Mouse (Mus musculus) retina, embryonic 14.5 days (tissue): ENCODE results near the gene Frg2f1.
"Not testable (repeated sequence)": the region's sequence is repeated elsewhere in the genome, so short reads cannot be mapped to it uniquely, and the experiment has no call there.

Experiments
- DNase-seq: peaks from one replicate; pipeline ENCODE4 v3.0.0-alpha.2; 2015; ENCODE audit warnings: low spot score

Gene Frg2f1

DNA sequence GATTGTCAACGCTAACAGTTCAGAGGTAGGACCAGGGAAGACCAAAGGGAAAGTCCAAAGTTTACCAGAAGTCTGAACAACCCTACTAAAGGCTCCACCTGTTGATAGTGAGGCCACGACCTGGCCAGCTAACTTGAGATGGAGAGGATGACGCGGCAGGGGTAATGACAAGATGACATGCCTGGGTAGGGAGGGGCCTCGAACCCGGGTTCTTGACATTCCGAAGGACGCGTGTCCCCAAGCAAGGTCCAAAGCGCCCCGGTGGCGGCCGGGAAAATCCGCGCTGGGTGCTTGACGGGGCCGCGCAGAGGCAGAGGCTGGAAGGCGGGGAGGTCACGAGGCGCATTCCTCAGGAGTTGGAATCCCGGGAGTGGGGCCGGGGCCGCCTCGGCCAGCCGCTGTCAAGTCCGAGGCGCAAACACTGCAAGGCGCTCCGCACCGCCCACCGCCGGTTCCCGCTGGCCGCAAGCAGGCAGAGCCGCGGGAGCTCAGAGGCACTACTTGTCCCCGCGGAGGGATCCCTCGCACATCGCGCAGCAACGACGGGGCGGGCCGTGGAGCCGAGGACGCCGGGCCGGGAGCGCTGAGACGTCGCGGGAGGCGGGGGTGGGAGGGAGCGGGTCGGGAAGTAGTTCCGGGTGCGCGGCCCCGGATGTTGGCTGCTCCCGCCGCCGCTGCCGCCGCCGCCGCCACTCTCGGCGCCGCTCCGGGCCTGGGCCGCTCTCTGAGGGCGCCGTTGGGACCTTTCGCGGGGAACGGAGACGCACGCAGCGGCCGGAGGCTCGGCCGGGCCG, at the start of gene Frg2f1:
Gene Frg2f1, minus strand, starts transcription at position 499 of the 794 bp plus-strand sequence.
- peak; percentile 94 for DNase-seq

DNA sequence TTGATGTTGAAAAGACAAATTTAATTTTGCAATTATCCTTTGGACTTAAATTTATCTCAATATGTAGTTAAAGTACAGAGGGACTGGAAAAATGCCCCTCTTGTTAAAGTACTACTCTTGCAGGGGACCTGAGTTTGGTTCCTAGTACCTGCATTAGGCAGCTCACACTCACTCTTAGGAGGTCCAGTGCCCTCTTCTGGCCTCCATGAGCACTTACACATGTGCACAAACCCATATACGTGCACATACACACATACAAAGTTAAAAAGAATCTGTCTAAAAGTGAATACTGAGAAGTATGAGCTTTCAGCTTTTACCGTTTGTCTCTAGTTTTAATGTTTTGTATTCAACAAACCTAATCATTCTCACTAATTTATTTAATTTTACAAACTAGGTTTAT, 48.7 kb upstream of the Frg2f1 start:
- no peak for DNase-seq

DNA sequence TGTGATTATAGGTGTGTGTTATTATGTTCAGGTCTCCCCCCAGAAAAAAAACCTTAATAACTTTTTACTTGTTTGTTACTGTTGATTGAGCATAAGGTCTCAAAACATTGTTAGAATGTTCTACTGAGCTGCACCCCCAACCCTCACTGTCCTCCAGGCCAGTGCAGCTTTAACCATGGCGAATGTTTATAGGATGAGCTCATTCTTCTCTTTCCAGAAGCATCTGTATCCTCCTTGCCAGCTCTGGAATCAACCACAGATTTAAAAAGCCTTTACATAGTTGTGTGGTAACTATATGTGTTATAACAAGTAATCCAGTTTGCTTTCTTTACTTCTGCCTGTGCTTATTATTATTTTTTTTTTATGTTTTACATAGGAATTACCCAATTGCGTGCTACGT, 36.1 kb upstream of the Frg2f1 start:
- DNase-seq = no peak

DNA sequence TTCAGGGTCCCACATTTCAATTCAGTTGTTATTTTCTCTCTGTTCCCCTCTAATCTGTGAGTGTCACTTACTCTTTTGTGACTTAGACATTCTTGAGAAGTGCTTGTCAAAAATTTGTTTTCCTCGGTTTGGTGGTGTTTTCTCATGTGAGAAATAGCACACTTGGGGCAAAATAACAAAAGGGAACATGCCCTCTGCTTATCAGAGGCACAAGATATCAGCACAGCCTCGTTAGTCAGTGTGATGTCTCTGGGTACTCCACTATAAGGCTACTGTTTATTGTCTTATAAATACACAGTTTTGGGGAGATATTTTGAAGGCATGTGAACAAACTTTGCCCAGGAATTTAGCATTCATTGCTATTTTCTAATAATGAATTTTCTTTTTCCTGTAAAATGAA, 35.2 kb upstream of the Frg2f1 start:
- no peak for DNase-seq

DNA sequence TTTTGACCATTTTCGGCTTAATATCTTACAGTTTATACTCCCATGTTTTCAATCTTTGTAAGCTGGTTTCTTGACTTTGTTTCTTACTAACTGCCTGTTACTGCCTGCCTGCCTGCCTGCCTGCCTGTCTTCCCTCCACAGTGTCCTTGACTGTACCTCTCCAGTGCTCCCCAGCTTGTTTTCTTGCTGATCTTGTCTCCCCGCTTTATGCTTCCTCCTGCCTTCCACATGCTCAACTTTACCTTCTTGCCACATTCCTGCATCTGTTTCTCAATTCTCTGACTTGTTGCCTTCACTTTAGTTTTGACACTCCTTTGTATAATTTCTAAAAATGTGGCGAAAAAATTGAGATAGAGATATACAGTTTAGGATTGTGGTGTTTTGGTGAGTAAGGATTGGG, 33.4 kb upstream of the Frg2f1 start:
- DNase-seq = no peak

DNA sequence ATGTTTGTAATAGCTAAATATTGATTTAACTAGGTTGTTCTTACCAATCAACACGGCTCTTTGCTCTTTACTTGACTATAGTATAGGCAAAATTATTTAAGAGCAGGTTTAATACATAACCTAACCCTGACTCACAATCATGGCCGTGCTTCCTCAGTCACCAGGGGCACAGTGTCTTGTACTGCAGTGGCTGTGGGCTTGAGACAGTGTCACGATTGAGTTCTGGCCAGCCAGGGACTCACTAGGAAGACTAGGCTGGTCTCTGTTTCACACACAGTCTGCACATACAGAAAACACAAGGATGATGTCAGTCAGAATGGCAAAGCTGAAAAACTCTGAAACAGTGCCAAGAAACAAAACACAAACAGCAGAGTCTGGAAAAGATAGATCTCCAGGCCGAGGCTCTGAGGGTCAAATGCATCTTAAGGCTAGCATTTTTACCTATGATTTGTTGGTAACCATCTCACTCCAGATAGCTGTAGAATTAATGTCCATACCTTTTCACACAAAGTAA, 27.1 kb upstream of the Frg2f1 start:
- no peak for DNase-seq

DNA sequence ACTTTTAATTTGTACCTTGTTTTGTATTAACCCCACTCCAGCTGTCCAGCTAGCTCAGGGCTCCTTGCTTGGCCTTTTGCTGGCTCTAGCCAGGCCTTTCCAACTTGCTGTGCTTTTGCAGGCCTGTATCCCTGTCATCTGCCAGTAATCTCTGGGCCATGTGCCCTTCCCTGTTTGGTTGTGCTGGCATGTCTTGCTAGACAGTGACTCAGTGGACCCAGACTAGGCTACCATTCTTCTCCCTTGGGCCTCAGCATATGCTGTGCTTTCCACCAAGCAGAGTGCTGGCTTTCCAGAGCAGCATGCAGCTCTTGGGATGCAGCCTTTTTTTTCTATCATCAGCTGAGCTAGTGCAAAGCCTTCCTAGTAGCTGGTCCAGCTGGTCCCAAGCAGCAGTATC, 23.8 kb upstream of the Frg2f1 start:
- DNase-seq = no peak

DNA sequence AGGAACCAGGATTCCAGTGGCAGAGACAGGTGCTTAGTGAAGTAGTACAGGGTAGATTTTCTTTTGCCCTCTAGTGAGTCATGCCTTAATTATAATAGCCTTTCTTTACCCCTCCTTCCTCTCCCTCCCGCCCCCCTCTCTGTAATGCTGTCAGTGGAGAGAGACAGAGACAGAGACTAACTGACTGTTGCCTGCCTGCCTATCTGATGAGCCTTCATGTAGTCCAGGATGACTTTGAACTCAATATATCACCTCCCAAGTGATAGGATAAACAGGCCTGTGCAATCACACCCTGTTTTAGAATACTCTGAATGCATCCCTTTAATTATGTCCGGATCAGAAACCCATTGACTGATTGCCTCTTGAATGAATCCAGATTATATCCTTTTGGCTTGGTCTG, 16.1 kb upstream of the Frg2f1 start:
- DNase-seq = peak; percentile 5

DNA sequence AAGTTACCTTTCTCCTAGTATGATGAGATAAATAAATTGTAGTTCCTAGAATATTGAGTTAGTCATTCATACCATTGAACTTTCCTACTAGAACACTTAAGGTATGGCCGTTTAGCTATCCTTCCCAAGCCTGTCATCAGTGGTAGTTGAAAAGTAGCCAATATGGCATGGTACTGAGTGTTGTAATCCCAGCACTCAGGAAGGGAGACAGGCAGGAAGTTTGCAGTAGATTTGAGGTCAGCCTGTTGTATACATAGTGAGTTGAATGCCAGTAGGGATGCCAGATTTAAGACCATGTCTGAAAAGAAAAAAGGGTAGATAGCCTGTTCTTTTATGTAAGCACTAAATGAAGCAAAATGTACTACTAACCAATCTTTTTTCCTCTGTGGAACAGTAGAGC, 11.5 kb upstream of the Frg2f1 start:
- DNase-seq = no peak

DNA sequence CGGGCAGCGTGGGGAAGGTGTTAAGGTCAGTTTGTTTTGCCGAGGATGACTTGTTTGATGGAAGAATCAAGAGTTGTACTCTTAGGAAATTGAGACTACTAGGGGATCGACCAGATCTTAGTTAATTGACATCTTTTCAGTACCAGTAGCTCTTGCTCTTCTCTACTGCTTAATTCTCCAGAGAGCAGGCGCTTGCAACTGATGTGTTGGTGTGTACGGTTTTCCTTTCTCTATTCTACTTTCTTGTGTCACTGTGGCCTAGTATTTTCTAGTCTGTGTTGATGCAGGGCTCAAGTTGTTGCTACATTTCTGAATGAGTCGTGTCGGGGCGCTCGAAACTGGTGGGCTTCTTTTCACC, 1.2 kb upstream of the Frg2f1 start:
- peak; percentile 21 for DNase-seq

DNA sequence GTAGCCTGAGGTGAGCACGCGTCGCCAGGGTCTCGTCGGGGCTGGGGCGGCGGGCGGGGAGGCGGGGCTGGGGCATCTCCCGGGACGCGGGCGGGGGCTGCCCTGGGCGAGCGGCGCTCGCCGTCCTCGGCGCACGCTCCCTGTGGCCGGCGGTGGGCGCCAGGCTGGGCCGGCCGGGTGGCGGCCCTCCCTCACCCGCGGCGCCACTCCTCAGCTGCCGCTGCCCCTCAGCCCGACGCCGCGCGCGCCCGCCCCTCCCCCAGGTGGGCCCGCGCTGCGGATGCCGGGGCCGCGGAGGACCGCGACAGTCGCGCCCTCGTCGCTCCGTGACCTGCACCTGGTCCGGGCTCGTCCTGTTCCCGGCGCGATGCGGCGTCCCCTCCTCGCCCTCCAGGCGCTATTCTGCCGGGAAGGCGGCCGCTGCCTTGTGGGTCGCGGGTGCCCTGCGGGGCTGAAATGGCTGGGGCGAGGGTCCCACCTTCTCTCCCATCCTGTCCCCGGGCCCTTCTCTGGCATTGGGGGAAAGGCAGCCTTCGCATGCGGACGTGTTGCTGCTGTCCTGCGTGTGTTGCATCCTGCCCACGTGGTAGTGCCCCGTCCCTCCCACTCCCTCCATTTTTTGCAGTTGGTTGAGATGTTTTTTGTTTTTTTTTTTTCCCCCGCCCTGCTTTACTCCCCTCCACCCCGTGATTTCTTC, 655 bp upstream of the Frg2f1 start:
- DNase-seq = peak; percentile 68

DNA sequence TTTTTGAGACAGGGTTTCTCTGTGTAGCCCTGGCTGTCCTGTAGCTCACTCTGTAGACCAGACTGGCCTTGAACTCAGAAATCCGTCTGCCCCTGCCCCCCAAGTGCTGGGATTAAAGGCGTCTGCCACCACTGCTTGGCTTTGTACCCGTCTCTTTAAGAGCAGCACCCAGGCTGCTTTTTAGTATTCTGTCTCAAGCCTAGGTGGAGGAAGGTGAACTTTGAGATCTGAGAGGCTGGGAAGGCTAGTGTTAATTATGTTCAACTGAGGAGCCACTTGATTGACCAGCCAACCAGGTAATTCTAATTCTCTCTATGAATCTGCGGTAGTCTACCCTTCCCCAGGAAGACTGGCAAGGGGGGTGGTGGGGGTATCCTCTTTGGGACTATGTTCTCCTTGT, 1.9 kb downstream of the Frg2f1 start:
- DNase-seq = no peak

DNA sequence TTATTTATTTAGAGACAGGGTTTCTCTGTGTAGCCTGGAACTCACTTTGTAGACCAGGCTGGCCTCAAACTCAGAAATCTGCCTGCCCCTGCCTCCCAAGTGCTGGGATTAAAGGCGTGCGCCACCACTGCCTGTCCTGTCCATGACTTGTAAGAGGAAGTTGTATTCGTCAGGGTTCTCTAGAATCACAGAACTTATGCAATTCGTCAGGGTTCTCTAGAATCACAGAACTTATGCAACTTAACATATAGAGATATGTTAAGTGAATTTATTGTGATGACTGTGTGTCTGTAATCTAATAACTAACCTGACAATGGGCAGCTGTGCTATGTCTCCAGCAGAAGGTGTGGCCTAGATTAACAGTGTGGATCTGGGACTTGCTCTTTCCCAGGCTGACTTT, 2.7 kb downstream of the Frg2f1 start, which contains the start of gene Foxj3:
Gene Foxj3, plus strand, starts transcription at position 390 of the 400 bp plus-strand sequence.
- DNase-seq = not testable (repeated sequence)

DNA sequence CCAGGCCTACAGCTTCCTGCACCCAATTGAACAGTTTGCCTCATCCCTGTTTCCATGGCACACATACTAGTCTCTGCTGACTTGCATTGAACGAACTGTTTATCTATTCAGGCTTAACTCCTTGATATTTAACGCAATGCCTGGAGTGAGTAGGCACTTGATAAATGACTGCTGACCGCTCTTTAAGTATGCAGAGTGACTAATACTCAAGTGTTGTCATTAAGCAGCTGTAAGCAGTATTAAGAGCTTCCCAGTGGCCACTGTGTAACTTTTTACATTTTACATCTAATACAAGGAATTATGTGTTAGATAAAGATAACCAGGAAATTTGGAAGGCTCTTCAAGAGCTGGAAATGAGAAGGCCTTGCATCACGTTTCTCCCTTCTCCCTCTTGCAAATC, 4.2 kb downstream of the Frg2f1 start:
- no peak for DNase-seq

DNA sequence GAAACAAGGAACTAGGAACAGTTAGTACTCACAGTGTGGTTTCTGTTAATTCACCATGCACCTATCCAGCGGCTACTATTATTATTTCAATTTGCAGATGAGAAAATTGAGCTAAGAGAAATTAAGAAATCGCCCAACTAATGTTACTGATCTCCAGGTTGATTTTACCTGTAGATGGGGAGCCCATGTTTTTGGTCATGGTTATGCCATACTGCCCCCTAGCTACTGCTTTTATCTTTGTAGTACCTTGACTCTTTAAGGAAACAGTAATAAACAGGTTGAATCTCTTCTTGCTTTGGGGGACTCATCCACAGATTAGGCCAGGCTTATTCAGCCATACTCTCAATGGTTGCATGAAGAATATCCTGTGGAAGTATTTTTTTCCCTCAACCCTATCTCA, 7.5 kb downstream of the Frg2f1 start:
- DNase-seq = peak; percentile 17

DNA sequence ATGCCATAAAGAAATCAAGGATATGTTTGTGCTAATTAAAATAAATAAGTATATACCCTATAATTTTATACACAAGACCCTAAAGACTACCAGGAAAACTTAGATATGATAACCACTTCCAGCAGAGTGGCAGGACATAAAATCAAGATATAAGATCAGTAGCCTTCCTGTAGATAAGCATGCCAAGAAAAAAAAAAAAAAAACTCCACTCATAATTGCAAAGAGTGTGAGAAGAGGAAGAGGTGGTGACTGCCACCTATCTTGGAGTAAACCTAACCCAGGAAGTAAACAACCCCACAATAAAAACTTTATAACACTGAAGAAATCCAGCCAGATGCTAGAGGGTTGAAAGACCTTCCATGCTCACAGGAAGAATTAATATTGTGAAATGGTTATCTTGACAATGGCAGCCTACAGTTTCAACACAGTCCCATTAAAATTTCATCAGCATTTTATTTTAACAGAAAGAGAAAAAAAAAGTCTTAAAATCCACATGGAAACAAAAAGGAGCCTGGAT, 12.9 kb downstream of the Frg2f1 start:
- no peak for DNase-seq

DNA sequence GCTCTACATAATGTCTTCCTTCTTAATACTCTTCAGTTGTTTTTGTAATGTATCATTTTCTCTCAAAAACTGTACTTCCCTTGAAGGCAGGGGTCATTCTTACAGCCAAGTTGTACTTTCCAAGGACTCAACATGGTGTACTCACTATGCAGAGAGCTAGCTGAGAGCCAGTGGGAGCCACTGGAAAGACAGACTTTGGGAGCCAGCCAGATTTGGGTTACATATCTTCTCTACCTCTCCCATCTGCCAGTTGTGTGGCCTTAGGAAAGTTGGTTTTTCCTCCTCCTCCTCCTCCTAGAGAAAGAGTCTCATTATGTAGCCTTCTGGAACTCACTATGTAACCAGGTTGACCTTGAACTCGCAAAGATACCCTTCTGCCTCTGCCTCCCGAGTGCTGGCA, 14.9 kb downstream of the Frg2f1 start:
- no peak for DNase-seq

DNA sequence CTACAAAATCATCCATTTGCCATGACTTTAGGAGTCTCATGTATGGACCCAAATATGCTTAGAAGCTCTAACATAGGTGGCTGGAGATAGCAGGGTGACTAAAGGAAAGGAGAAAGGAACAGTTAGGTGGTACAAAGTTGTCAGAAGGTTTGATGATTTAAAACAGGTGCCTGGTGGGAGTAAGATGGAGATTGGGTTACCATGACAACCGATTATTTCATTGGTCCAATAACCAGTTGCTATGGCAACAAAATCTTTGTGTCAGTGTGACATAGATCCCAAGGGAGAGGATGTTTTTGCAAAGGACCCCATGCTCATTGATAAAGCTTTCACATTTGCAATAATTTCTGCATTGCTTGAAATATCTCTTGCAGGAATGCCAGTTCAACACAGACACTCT, 15.3 kb downstream of the Frg2f1 start:
- peak; percentile 60 for DNase-seq

DNA sequence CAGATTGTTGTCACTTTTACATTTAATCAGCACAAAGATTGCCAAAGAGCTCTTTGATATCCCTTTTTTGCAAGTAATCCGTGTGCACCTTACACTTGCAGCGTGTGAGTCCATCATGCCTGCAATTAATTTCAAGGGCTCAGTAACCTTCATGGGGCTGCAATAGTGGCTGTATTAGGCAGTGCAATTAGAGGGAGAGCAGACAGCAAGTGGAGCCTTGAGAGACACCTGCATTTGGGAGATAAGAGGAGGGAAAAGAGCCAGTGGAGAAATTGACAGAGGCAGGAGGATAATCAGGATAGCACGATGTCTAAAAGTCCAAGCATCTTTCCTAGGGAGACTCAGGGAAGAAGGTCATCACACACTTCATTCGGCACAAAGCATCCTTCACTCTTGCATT, 15.8 kb downstream of the Frg2f1 start:
- no peak for DNase-seq

DNA sequence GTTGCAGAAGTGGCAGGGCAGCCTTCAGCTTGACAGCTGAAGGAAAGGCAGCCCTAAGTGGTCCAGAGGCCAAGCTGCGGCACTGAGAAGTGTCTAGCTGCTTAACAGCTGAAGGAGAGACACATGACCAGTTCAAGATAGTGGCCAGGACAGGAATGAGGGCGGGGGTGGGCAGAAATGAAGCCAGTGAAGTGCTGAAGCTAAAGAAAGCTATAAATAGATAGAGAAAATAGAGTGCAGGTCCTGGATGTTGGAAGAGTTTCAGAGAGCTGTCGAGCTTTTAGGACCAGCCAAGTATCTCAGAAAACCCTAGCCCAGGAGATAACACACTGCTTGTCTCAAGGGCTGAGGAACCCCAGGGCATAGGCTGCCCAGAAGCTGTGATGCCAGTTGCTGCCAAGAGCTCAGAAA, 26.6 kb downstream of the Frg2f1 start:
- no peak for DNase-seq

DNA sequence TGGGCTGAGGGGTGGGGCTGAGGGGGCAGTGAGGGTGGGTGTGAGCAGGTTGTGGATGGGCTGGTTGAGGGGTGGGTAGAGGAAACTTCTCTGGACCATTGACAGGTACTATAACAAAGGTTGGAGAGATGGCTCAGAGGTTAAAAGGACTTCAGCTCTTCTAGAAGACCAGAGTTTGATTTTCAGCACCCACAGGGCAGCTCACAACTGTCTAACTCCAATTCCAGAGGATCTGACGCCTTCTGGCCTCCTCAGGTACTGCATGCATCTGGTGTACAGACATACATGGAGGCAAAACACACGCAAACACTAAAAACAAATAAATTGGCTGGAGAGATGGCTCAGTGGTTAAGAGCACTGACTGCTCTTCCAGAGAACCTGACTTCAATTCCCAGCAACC, 27.7 kb downstream of the Frg2f1 start:
- no peak for DNase-seq

DNA sequence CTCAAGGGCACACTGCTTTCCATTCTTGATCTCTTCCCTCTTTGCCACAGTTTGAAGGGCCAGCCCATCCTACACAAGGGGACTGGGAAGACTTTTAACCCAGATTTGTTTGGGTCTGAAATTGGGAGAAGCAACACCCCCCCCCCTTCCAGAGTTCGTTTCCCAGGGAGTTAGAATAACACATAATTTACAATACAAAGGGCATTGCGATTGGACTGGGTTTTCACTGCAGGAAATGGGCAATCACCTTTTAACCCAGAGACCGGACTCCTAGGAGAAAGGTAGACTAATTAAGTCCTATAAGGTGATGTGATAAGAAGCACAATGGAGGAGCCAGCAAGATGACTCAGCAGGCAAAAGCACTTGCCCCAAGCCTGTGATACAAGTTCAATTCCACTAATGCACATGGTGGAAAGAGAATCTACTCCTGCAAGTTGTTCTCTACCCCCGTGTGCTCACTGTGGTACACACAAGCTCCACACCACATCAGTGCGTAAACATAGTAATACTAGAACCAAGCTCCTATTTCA, 40.9 kb downstream of the Frg2f1 start:
- DNase-seq = no peak

DNA sequence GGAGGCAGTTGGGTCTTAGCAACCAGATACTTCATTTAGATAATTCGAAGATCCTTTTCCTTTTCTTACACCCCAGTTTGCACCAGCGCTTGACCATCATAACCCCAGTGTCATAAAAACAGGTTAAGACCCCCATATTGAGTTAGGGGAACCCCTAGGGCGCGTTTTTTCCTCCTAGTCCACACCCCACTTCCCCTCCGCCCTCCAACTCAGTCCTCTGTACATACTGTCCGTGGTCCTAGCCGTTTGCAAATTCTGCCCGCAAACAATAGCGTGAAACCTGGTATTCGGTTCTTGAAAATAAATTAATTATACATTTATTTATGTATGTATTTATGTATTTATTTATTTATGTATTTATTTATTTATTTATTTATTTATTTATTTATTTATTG, 46.4 kb downstream of the Frg2f1 start:
- no peak for DNase-seq
